In the genomic region with DNA sequence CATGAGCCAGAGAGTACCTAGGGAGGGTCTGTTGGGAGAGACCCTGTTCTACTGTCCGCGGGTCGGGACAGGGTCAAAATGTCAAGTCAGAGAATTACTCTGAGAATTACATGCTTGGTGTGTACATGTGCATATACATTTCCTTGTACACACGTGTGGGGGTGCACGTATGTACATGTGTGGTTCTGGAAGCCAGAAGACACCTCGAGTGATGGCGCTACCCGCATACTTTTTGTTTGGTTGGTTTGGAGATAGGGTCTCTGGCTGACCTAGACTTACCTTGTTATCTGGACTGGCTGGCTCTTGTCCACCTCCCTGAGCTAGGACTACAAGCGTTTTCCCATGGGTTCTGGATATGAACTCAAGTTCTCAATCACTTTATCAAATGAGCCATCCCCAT, we compare ENCODE assay signal across 8 mouse cellular contexts. TPM values are rescaled to one million over a fixed set of nuclear protein-coding genes. Genes with fewer than 3 reads are reported as not detected.
A peak's percentile ranks its signal among the peaks of the same experiment; 100 is the strongest.
DNase-seq lines count a peak whose midpoint lies in the region; ATAC-seq and TF ChIP-seq lines count a peak whose summit lies in the region.

No protein-coding gene starts in this region.

- DNase-seq in gastrocnemius, adult 2 months = no peak
- DNase-seq in gastrocnemius, adult 18-20 months (ENCODE audit: low spot score) = no peak
- DNase-seq in CH12.LX (ENCODE audit: extremely low read depth) = no peak
- DNase-seq in T-cell, adult 2 months (ENCODE audit: low spot score) = no peak
- DNase-seq in frontal cortex, postnatal 14 days (ENCODE audit: low spot score in 2 of 2) = no peak
- DNase-seq in cerebellum, adult 9-11 months = no peak

- TF ChIP-seq CTCF in gastrocnemius, adult 2 months (IDR thresholded peaks at IDR 0.05) = no peak
- no peak for TF ChIP-seq CTCF in CH12.LX (conservative IDR thresholded peaks at IDR 0.05 in 1 of 2, IDR thresholded peaks at IDR 0.05 in 1 of 2; ENCODE audit: low read depth in 2 of 2, low read length in 2 of 2)

- dilution Hi-C loops in CH12.LX (cut with MboI; ENCODE audit: extremely low pct_ligation_motif_present, extremely low pct_unique_long_range_greater_than_20kb, low sequenced_read_pairs) = no loop called here

- peaks cover 0 to 10% of the 10 kb centered on the region in 2 experiments for H3K36me3 ChIP-seq in CH12.LX (replicated peaks in 1 of 2; ENCODE audit: control insufficient read depth in 1 of 2, insufficient read depth in 1 of 2, low read length in 1 of 2)
- H3K36me3 ChIP-seq in forebrain, embryonic 16.5 days (ENCODE audit: control insufficient read depth, insufficient read depth) = peaks cover 3% of the 10 kb centered on the region; the same call in 1 of the 2 replicates
- H3K36me3 ChIP-seq in liver, embryonic 16.5 days (ENCODE audit: control insufficient read depth, insufficient read depth) = no peaks in the 10 kb centered on the region

- 78% methylated on average over 9 of the region's 9 CpGs for WGBS in forebrain, embryonic 16.5 days
- WGBS in liver, embryonic 16.5 days (ENCODE audit: insufficient replicate concordance) = 58% methylated on average over 9 of the region's 9 CpGs

- peak overlapping the region; percentile 89 for H3K4me3 ChIP-seq in gastrocnemius, adult 2 months
- H3K4me3 ChIP-seq in CH12.LX (replicated peaks in 1 of 3; ENCODE audit: low read depth in 2 of 3, low read length in 2 of 3, poor library complexity in 1 of 3) = peak overlapping the region; percentile 64 to 86 (median 67)
- H3K4me3 ChIP-seq in forebrain, embryonic 16.5 days (replicated peaks; ENCODE audit: low read length) = peak overlapping the region; percentile 88
- H3K4me3 ChIP-seq in liver, embryonic 16.5 days (ENCODE audit: low read depth, low read length) = peak overlapping the region; percentile 73

- intact Hi-C loops in gastrocnemius, adult 2 months (cut with DNase I) = loop anchor here (5.0 kb wide), 1 partner anchor 1107 kb away; no protein-coding TSS in a partner anchor

- H3K9me3 ChIP-seq in CH12.LX (replicated peaks; ENCODE audit: low read length) = no peaks in the 10 kb centered on the region
- no peaks in the 10 kb centered on the region for H3K9me3 ChIP-seq in forebrain, embryonic 16.5 days (ENCODE audit: control insufficient read depth, low read length)
- H3K9me3 ChIP-seq in liver, embryonic 16.5 days (replicated peaks; ENCODE audit: control insufficient read depth, low read length) = no peaks in the 10 kb centered on the region

- peak overlapping the region; percentile 67 for H3K9ac ChIP-seq in CH12.LX (ENCODE audit: insufficient read depth, low read depth)
- peak overlapping the region; percentile 92 for H3K9ac ChIP-seq in forebrain, embryonic 16.5 days (replicated peaks; ENCODE audit: low read depth, low read length)
- H3K9ac ChIP-seq in liver, embryonic 16.5 days (ENCODE audit: low read depth, low read length) = peak overlapping the region; percentile 76

- TF ChIP-seq RAD21 in CH12.LX (IDR thresholded peaks at IDR 0.05; ENCODE audit: low read depth, low read length) = no peak

- ATAC-seq in forebrain, embryonic 16.5 days = no peak
- ATAC-seq in liver, embryonic 16.5 days (ENCODE audit: low read depth) = no peak

- in situ Hi-C loops in CH12.LX (cut with MboI; ENCODE audit: low pct_ligation_motif_present, low pct_unique_long_range_greater_than_20kb, low sequenced_read_pairs) = no loop called here

- no peaks in the 10 kb centered on the region for H3K79me2 ChIP-seq in CH12.LX (replicated peaks; ENCODE audit: control insufficient read depth, extremely low read depth, insufficient read depth, poor library complexity, severe bottlenecking)

- H3K27ac ChIP-seq in gastrocnemius, adult 2 months = peak overlapping the region; percentile 98
- H3K27ac ChIP-seq in CH12.LX (ENCODE audit: insufficient read depth, low read depth) = no peak overlapping the region
- peak overlapping the region; percentile 85 for H3K27ac ChIP-seq in forebrain, embryonic 16.5 days (ENCODE audit: low read length)
- H3K27ac ChIP-seq in liver, embryonic 16.5 days (ENCODE audit: low read length) = peak overlapping the region; percentile 37

- H3K4me2 ChIP-seq in CH12.LX (ENCODE audit: insufficient read depth, low read depth, poor library complexity, severe bottlenecking) = peak overlapping the region; percentile 79
- peak overlapping the region; percentile 98 for H3K4me2 ChIP-seq in forebrain, embryonic 16.5 days (ENCODE audit: low read length)
- H3K4me2 ChIP-seq in liver, embryonic 16.5 days (ENCODE audit: low read depth, low read length) = peak overlapping the region; percentile 86

- peaks cover 16% of the 10 kb centered on the region for H3K27me3 ChIP-seq in CH12.LX (replicated peaks)
- H3K27me3 ChIP-seq in forebrain, embryonic 16.5 days (replicated peaks; ENCODE audit: control insufficient read depth, insufficient read depth, low read length) = no peaks in the 10 kb centered on the region
- H3K27me3 ChIP-seq in liver, embryonic 16.5 days (ENCODE audit: control insufficient read depth, insufficient read depth, low read depth, low read length) = no peaks in the 10 kb centered on the region

- peaks cover 10 to 13% of the 10 kb centered on the region in 2 experiments; a peak in 3 of 4 replicates for H3K4me1 ChIP-seq in CH12.LX (ENCODE audit: control insufficient read depth in 1 of 2, insufficient read depth in 2 of 2)
- peaks cover 16% of the 10 kb centered on the region for H3K4me1 ChIP-seq in forebrain, embryonic 16.5 days (replicated peaks; ENCODE audit: control insufficient read depth, insufficient read depth, low read length)
- peaks cover 17% of the 10 kb centered on the region for H3K4me1 ChIP-seq in liver, embryonic 16.5 days (ENCODE audit: control insufficient read depth, low read depth, low read length)

- no peak for TF ChIP-seq POLR2A in CH12.LX (IDR thresholded peaks at IDR 0.05; ENCODE audit: low read depth, low read length)

- TF ChIP-seq EP300 in CH12.LX (IDR thresholded peaks at IDR 0.05; ENCODE audit: low read length) = no peak

TF ChIP-seq in CH12.LX, 34 proteins besides CTCF, POLR2A, EP300 and RAD21:
- TF ChIP-seq HCFC1 (IDR thresholded peaks at IDR 0.05; ENCODE audit: low read depth, low read length) (no peak), MAX (IDR thresholded peaks at IDR 0.05; ENCODE audit: low read length) (0 out of 2 replicates have a peak, but pooled peaks have one; percentile 4)
TF ChIP-seq in CH12.LX: peak in this region for 1.

RNA-seq across cellular contexts. Expression of a gene that starts 0.6 kb away (rescaled TPM):
- 100 to 1,000 TPM in 1 of 2 experiments, 10 to 100 TPM in 1; 78.9 to 103 TPM for total RNA-seq in gastrocnemius, adult 2 months (2021)
- 10 to 100 TPM; 75.0 to 87.3 TPM for total RNA-seq in gastrocnemius, adult 18-20 months (2021)
- total RNA-seq in CH12.LX (2012; rRNA removed) (8.7 and 12.3 TPM in 2 replicates), CH12.LX (2014; rRNA removed) (4.5 and 5.1 TPM in 2 replicates)
- 4.2 and 4.4 TPM in 2 replicates for polyA plus RNA-seq in CH12.LX (2012; ENCODE audit: insufficient read length, low read depth)
- polyA plus RNA-seq in forebrain, embryonic 16.5 days (2015; fragmentation: Nextera tagmentation; extraction: Ambion mirVana) = 13.0 and 13.9 TPM in 2 replicates
- 10.0 and 12.1 TPM in 2 replicates for polyA plus RNA-seq in liver, embryonic 16.5 days (2015; fragmentation: Nextera tagmentation; extraction: Ambion mirVana)

RNA-seq across cellular contexts. Expression of a gene that starts 39.8 kb away (rescaled TPM):
- 10 to 100 TPM in 1 of 2 experiments, 1 to 10 TPM in 1; 9.3 to 19.7 TPM for total RNA-seq in gastrocnemius, adult 2 months (2021)
- total RNA-seq in gastrocnemius, adult 18-20 months (2021) = 10 to 100 TPM in 1 of 2 experiments, 1 to 10 TPM in 1; 9.3 to 13.9 TPM
- total RNA-seq in CH12.LX (2012; rRNA removed) = 0.46 and 0.47 TPM in 2 replicates
- 0.12 and 0.15 TPM in 2 replicates for total RNA-seq in CH12.LX (2014; rRNA removed)
- 2.9 and 3.0 TPM in 2 replicates for polyA plus RNA-seq in CH12.LX (2012; ENCODE audit: insufficient read length, low read depth)
- polyA plus RNA-seq in forebrain, embryonic 16.5 days (2015; fragmentation: Nextera tagmentation; extraction: Ambion mirVana) = 0.20 TPM in 2 replicates
- 47.3 and 57.9 TPM in 2 replicates for polyA plus RNA-seq in liver, embryonic 16.5 days (2015; fragmentation: Nextera tagmentation; extraction: Ambion mirVana)

RNA-seq across cellular contexts. Expression of a gene that starts 49.8 kb away (rescaled TPM):
- 100 to 1,000 TPM; 132 to 151 TPM for total RNA-seq in gastrocnemius, adult 2 months (2021)
- 100 to 1,000 TPM; 144 to 149 TPM for total RNA-seq in gastrocnemius, adult 18-20 months (2021)
- total RNA-seq in CH12.LX (2012; rRNA removed) = 55.8 and 61.7 TPM in 2 replicates
- 53.8 and 59.0 TPM in 2 replicates for total RNA-seq in CH12.LX (2014; rRNA removed)
- polyA plus RNA-seq in CH12.LX (2012; ENCODE audit: insufficient read length, low read depth) = 66.9 and 89.0 TPM in 2 replicates
- 608 and 664 TPM in 2 replicates for polyA plus RNA-seq in forebrain, embryonic 16.5 days (2015; fragmentation: Nextera tagmentation; extraction: Ambion mirVana)
- polyA plus RNA-seq in liver, embryonic 16.5 days (2015; fragmentation: Nextera tagmentation; extraction: Ambion mirVana) = 82.7 and 86.9 TPM in 2 replicates

RNA-seq across cellular contexts. Expression of a gene that starts 52.4 kb away (rescaled TPM):
- not detected for total RNA-seq in gastrocnemius, adult 2 months (2021)
- under 1 TPM in 1 of 2 experiments, not detected in 1; 0.16 TPM for total RNA-seq in gastrocnemius, adult 18-20 months (2021)
- not detected in 2 replicates for total RNA-seq in CH12.LX (2012; rRNA removed)
- total RNA-seq in CH12.LX (2014; rRNA removed) = not detected in 2 replicates
- not detected in 2 replicates for polyA plus RNA-seq in CH12.LX (2012; ENCODE audit: insufficient read length, low read depth)
- 11.9 and 28.9 TPM in 2 replicates for polyA plus RNA-seq in forebrain, embryonic 16.5 days (2015; fragmentation: Nextera tagmentation; extraction: Ambion mirVana)
- 0.04 TPM in 1 of 2 replicates, not detected in the other for polyA plus RNA-seq in liver, embryonic 16.5 days (2015; fragmentation: Nextera tagmentation; extraction: Ambion mirVana)

Comparison
In these comparisons a context has a peak if more than half of its experiments do, and no peak if none do; other contexts are left out.
1. RNA of a gene that starts 0.6 kb away (total RNA-seq): 78.9 to 103 TPM in gastrocnemius, adult 2 months and 75.0 to 87.3 TPM in gastrocnemius, adult 18-20 months; 4.5 to 12.3 TPM in CH12.LX; every median in the first group is over 4 times any median in the second.
2. RNA of a gene that starts 39.8 kb away (total RNA-seq): 9.3 to 19.7 TPM in gastrocnemius, adult 2 months and 9.3 to 13.9 TPM in gastrocnemius, adult 18-20 months; 0.12 to 0.47 TPM in CH12.LX; every median in the first group is over 4 times any median in the second.
3. Peak in every context shown above with its lines, with median percentiles within 50 percentile points of each other: H3K4me3 ChIP-seq, H3K4me2 ChIP-seq and H3K9ac ChIP-seq.